Mouse (Mus musculus) lung, postnatal 4 days (tissue): ENCODE results near the gene Apol9b.
A peak's percentile ranks its signal among the peaks of the same experiment; 100 is the strongest.
"Not testable (repeated sequence)": the region's sequence is repeated elsewhere in the genome, so short reads cannot be mapped to it uniquely, and the experiment has no call there.

Source experiments
- DNase-seq, 2 experiments: peaks; one replicate each; pipeline ENCODE4 v3.0.0; 2021

Apol9b gene

DNA sequence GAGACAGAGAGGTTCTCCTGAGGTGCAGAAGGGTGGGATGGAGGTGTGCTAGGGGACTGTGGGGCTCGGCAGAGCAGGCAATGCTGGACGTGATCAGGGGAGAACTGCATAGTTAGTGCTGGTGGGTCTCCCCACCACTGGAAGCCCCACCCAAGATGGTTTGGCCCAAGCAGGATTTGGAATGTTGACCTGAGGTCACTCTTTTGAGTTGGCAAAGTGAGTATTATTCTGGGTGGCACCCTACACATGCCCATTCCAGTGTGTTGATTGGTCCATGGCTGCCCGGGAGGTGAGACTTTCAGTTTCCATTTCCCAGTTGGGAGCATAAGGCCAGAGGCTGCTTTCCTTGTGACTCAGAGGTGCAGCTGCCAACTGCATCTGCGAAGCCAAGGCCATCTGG, at the start of gene Apol9b:
Apol9b (plus strand) TSS at position 301 of the 400 bp plus-strand sequence.
- not testable (repeated sequence) for DNase-seq

DNA sequence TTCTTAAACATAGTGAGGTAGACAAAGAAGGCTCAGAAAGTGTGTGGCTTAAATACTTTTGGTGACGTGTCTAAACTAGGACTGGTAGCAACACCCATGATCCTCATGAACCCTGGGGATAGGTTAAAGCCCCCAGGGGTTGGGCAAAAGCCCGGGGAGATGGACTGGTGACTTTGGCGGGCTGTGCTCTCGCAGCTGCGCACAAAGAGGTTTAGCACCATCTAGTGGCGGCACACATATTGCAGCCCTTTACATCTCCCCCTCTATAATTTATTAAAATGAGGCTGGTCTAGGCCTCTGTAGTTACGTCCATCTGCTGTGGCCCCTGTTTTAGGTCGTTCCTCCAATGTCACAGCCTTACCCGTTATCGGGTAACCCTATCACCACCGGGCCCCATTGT, 44.9 kb upstream of the Apol9b start:
- peak; percentile 19 to 43 for DNase-seq

- not testable (repeated sequence) for DNase-seq
These were observed 37.1 kb upstream of the Apol9b start for GRCm38 (mm10) chr15:77691532-77692311.

GRCm38 (mm10) chr15:77694687-77695295, 34.0 kb upstream of the Apol9b start:
- peak in 1 of 2 experiments; percentile 7 for DNase-seq

DNA sequence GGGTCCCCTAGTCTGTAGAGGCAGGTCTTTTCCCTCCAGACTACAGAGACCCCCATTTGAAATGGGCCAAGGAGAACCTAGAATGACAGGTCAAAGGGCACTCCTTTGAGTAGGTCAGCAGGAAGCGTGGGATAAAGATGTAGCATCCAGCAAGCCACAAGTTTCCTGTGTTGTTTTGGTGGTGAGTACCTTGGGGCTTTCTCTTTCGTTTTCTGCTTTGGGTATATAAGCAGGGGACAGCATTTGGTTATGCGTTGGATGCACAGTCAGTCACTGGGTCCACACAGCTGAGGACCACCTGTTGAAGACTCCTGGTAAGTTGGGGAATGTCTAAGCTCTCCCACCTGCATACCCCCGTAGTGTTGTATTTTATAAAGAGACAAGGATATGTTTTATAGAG, 30.2 kb upstream of the Apol9b start, which contains the start of gene Apol7e:
Apol7e (plus strand) TSS at position 202 of the 400 bp plus-strand sequence.
- DNase-seq = not testable (repeated sequence)

DNA sequence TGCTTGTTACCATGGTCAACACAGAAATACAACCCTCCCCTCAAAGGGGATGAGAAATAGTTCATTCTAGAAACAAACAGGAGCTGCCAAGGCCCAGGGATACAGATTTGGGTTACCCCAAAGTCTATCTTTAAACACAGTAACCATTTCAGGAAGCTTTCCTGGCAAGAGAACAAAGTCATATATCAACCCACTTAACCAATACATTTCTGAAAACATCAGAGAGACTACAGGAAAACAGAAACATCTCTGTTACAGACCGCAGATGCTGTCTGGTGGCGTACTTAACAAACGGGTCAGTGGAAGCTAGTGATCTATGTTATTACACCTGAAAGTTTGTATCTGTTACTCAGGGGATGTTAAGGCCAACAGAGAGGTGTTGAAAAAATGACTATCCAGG, 23.5 kb upstream of the Apol9b start:
- not testable (repeated sequence) for DNase-seq

DNA sequence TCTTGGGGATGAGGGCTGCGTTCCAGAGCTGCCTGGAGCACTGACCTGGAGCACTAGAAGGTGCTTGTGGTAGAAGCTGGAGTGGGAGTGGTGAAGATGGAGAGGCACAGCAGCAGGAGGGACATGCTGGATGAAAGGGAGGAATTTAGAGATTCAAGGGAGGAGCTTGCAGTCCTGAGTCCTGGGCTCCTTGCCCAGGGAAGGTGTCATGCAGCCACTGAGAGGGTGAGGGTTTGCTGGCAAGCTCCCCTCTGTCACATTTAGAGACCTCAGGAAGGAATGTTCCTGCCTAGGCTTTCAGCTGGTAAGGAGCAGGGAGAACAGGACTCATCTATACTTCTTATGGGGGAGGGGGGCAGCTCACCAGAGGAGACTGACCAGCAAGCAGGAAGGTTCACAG, 19.9 kb upstream of the Apol9b start:
- DNase-seq = not testable (repeated sequence)

DNA sequence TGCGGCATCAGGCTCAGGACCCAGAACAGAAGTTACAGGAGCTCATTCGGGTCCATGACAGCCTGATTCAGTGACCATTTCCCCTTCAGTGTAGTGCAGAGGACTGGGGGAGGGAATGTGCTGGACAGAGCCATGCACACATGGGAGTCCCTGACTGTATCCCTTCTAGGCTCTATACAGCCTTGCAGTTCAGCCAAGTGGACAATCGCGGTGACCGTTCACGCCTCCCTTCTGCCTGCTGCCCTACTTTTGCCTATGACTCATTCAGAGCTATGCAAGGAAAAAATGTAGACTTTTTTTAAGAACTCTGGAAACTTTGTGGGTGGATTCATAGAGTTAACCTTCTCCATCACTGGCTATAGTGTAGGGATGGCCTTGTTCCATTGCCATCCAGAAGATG, 10.6 kb upstream of the Apol9b start:
- not testable (repeated sequence) for DNase-seq

- DNase-seq = not testable (repeated sequence)
These were observed 7.3 kb upstream of the Apol9b start for GRCm38 (mm10) chr15:77721509-77721908.

DNA sequence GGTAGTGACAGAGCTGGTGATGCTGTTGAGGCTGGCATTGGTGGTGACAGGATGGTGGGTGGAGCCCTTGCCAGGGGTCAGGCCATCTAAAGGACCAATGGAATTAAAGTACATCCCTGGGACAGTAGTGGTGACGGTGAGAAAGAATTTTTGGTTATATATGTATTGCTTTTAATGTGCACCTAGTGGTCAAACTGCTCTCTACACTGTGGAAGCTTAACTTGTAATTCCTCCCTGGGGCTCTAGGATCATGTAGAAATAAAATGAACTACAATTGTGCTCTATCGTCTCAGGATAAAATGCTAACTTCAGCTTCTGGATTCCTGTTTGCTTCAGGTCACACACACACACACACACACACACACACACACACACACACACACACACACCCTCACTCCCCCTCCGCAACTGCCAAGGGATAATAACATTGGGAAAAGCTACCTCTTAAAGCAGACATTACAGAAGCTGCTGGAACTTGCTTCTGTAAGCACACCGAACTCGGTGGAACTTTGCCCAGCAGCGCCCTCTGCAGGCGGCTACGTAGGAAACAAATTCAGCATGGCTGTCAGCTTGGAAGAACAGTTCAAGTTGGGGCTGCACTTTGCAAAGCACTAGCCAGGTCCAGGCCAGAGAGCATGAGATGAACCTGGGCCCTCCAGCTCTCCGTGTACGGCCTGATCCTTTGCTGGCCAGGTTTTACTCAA, 4.5 kb upstream of the Apol9b start:
- DNase-seq = not testable (repeated sequence)

GRCm38 (mm10) chr15:77725393-77726020, 3.3 kb upstream of the Apol9b start:
- DNase-seq = not testable (repeated sequence)

GRCm38 (mm10) chr15:77727139-77727538, 1.7 kb upstream of the Apol9b start:
- DNase-seq = not testable (repeated sequence)

DNA sequence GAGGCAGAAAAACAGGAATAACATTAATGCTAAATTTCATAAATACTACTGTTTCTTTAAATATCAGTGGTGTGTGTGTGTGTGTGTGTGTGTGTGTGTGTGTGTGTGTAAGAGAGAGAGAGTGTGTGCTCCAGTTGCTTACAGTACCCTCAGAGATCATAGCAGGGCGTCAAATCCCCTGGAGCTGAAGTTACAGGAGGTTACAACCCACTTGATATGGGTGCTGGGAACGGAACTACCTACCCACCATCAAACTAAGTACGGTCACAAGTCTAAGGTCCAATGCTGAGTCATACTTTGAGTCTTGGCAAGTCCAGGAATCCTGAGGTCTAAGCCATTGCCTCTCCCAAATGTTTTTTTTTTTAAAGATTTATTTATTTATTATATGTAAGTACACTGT, 1.1 kb upstream of the Apol9b start:
- not testable (repeated sequence) for DNase-seq

DNA sequence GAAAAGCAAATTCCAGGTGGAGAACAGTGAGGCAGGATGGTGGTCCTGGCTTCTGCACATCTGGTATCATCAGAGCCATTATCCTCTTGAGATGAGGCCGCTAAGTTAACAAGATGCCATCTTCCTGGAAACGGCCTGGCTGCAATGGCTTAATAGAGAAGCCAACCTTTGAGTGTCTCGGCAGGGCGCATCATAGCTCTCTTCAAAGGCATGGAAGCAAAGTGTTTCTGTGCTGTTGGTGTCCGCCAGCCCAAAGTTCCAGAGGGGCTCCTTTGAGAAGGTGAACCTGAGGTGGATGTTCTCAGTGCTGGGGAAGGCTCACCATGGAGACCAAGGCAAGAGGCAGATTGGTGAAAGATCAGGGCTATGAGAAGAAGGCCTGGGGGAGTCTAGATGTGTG, 2.8 kb downstream of the Apol9b start:
- no peak for DNase-seq

DNA sequence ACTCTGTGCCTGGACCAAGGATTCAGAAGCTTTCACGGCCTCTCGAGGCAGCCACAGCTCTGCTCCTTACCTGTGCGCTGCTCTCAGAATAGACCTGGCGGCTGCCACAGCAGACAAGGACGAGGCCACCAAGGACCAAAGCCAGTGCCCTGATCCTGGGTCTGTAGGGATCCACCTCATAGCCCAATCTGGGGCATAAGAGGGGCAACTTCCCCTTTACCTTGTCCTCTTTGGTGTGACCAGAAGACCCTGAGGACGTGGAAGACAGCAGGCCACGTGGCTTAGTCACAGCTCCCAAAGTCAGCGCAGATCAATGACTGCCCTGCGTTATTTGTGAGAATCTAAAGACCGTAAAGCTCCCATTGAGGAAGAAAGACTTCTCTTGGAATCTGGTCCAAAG, 4.0 kb downstream of the Apol9b start:
- DNase-seq = not testable (repeated sequence)

GRCm38 (mm10) chr15:77733380-77733779, 4.5 kb downstream of the Apol9b start:
- peak in 1 of 2 experiments; percentile 43 for DNase-seq

GRCm38 (mm10) chr15:77733903-77734302, 5.1 kb downstream of the Apol9b start:
- DNase-seq = not testable (repeated sequence)

DNA sequence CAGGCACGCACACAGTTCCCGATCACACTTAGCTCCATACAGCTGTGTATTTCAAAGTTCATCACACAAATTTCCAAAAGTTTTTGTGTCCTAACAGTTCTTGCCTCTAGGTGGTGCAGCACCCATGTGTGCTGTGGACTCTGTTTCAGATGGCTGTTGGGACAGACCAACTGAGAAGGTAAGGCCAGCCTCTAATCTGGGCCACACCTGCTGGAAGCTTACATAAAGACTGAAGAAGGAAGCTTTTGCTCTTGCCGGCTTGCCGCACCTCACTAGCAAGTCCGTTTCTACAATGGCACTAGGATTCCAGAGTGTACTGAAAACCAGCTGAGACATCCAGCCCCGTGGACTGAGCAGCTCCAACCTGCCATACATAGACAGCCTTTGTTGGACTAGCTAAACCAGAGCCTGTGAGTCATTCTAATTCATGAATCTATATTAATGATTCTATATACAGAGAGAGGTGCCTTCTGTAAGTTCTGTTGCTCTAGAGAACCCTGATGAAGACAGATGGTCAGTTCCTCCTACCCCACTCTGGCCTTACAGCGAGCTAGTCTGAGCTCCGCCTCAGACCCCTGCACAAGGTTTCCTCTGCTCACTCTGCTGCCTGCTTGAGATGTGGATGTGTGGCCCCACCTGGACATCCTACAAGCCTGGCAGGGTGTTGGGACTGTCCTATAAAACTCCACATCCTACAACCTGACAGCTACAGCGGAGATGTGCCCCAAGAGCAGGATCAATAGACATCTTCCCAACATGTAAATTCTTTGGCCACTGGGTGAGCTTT, 11.9 kb downstream of the Apol9b start:
- DNase-seq = no peak

DNA sequence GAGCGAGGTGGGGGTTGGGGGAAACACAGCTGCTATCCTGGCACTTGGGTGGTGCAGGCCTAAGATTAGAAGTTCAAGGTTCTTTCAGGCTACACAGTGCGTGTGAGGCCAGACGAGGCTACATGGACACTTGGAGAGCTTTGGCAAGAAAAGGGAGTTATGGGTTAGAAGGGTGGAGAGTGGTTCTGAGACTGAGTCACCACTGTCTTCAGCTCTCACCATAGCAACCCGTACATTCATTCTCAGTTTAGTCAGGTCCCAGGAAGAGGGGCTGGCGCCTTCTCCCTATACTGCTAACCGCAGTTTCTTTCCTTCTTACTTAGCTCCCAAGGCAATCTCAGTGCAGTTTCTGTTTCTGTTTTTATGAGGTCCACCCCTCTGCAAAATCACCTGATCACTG, 12.7 kb downstream of the Apol9b start:
- DNase-seq = not testable (repeated sequence)

DNA sequence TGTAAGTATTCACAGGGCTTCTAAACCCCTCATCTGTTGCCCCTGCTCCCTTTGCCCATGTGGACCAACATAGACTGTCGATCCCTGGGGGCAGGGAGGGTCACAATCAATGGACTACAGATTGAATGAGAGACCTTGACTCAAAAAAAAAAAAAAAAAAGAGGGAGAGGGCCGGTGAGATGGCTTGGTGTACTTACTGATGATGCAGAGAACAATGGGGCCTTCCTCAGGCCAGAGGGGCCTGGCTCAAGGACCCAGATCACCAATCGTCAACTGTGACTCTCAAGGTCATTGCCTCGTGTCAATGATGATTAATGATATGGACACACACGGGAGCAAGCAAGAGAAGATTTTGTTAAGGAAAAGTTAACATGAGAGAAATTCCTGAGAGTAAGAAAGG, 15.8 kb downstream of the Apol9b start:
- no peak for DNase-seq

DNA sequence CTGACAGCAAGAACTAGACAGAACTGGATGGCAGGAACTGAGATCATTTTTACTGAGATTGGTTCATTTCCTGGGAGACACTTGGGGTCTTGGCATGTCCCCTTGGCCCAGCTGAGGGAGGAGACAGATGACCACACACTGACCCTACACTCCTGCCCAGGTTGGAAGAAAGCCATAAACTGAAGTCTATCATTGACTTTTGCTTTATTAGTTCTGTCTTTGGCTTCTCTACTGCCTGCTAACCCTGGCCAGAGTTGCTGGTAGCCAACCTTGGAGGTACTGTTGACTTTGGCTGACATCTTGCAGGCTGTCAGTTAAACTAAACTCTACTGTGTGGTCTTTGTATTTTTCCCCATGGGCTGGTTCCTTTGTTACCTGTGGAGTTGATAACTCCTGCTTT, 16.2 kb downstream of the Apol9b start:
- DNase-seq = no peak

DNA sequence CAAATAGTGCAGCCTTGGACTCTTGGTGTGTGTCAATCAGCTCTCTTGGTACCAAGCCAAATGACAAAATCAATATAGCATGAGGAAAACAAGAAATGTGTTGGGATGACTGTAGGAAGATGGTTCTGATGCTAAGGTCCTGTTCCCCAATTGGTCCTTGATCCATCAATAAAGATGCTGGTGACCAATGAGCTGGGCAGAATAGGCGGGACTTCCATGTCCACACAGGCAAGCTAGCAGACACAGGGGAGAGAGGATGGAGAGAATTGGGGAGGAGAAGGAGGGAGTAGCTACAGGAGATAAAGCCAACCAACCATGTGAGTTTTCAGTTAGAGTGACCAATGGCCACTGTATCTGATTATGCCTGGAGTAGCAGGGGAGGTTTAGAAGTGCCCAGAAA, 17.5 kb downstream of the Apol9b start:
- DNase-seq = no peak
